Mouse (Mus musculus): ENCODE measurements around the gene Pycard. TPM values are rescaled to one million over a fixed set of nuclear protein-coding genes. Genes with fewer than 3 reads are reported as not detected.
"Not testable (repeated sequence)": the region's sequence is repeated elsewhere in the genome, so short reads cannot be mapped to it uniquely, and the experiment has no call there.

Pycard gene
- polyA plus RNA-seq (2015; fragmentation: Nextera tagmentation; extraction: Ambion mirVana): 372 and 387 TPM in 2 replicates

- peak; percentile 93 for DNase-seq (ENCODE audit: low spot score)
Observed at GRCm38 (mm10) chr7:127993341-127993977, at the start of gene Pycard. Gene Pycard (minus strand): TSS chr7:127993867.

DNA sequence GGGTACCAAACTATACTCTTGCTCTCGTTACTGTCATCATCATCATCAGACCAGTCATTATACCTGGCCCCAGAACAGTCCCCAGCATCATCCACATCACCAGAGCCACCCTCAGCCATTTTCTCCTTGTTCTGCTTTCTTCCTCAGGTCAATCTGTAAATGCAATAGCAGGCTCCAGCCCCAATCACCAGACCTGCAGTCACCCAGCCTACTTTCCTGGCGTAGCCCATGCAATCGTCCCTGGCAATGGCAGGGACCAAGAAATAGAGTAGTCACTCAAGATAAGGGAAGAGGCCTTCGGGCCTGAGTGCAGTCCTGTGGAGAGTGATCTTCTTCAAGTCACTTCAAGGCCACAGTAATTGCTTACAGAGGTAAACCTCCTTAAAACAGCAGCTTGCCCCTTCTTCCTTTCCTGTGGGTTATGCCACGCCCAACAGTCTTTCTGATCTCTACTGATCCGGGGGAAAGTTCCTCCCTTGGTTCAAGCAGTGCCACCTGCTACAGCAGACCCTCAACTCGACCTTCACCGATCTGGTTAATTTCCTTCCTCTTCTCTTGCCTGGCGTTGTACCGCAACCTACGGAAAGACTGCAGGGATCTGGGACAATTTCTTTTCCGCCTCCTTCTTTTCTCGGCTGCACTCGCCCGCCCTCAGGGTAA, 48.6 kb upstream of the Pycard start:
- peak; percentile 30 for DNase-seq (ENCODE audit: low spot score)

GRCm38 (mm10) chr7:128033616-128034015, 39.9 kb upstream of the Pycard start:
- no peak for DNase-seq (ENCODE audit: low spot score)

- no peak for DNase-seq (ENCODE audit: low spot score)
Observed at GRCm38 (mm10) chr7:128032989-128033293, 39.3 kb upstream of the Pycard start.

- no peak for DNase-seq (ENCODE audit: low spot score)
Observed at GRCm38 (mm10) chr7:128032290-128032988, 38.8 kb upstream of the Pycard start.

DNA sequence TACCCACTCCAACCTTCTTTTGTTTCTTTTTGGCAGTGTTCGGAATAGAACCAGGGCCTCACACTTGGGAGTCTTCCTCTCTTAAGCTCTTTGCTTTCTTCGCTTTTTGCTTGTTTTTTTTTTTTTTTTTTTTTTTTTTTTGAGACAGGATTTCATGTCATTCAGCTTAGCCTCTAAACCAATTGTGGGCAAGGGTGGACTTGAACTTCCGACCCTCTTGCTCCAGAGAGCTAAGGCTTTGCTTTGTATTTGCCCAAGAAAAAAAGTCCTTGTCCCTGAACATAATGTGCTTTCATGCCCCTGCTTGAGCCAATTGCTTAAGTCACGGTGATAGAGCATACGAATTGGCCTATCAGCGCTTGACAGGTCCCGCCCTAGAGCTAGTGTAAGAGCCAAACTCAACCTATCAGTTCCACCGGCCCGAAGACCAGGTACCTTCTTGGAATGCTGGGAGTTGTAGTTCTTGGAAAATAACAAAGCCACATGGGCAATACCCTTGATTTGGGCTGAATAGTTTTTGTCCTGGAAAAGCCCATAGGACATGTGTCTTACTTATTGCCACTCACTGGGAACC, 37.8 kb upstream of the Pycard start:
- peak; percentile 9 for DNase-seq (ENCODE audit: low spot score)

GRCm38 (mm10) chr7:128025381-128025780, 31.7 kb upstream of the Pycard start:
- no peak for DNase-seq (ENCODE audit: low spot score)

DNA sequence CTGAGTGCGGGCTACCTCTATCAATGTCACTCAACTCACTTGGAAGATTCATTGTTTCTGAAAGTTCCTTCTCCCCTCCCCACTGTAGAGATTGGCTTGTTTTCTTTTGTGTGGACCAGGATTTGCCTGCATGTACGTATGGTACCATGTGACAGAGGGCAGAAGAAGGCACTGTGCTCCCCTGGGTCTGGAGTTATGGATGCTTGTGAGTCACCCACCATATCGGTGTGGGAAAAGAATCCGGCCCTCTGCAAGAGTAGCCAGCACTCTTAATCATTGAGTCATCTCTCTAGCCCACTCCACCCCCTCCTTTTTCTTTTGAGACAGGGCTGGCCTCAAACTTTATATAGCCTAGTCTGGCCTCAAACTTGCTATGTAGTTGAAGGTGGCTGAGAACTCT, 31.3 kb upstream of the Pycard start:
- DNase-seq (ENCODE audit: low spot score): no peak

DNA sequence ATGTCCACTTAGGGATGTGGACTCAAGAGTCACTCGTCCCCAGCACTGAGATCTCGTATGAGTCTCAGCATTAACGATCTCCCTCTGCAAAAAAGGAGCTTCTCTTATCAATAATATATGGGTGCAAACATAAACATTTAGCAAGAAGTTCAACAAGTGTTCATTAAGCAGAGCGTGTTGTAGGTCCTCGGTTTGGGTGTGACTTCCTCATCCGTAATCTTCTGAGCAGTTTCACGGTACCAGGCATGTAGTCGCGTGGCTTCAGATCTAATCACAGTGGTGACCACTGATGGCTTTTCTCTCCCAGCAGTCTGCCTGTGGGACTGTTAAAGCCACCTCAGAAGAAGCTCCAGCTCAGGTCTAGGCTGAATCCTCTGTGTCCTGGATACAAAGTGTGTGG, 30.7 kb upstream of the Pycard start:
- no peak for DNase-seq (ENCODE audit: low spot score)

DNA sequence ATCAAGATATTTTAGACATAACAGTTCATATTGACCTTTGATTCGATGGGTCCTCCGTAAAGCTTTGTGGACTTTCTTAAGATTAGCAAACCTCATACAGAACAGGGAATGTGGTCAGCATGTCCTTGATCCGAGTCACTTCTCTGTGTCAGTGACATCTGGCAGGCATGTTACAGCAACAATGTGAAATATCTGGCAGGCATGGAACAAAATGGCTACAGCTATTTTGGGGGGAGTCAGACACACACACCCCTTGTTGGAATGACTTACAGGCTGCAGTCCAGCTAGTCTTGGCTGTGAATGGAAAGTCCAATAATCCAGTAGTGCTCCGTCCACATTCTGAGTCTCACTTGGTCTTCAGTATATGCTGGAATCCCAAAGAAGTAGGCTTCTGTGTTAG, 29.9 kb upstream of the Pycard start:
- DNase-seq (ENCODE audit: low spot score): no peak

- peak; percentile 56 for DNase-seq (ENCODE audit: low spot score)
Observed at GRCm38 (mm10) chr7:128022974-128023373, 29.3 kb upstream of the Pycard start.

DNA sequence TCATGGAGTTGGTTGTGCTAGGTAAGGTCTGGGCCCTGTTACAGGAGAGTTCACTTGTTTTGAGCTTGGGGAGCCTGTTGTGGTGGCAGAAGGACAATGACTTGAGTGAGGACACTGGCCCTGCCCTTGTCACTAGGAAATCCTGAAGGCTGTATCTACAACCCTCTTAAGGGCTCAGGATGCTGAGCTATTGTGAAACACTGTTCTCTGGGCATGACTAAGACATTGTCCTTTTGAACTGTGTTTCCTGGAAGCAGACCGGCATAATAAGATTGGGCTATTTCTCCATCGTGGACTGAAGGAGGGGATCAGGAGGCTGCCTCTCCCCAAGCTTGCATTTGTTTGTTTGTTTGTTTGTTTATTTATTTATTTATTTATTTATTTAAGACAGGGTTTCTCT, 25.5 kb upstream of the Pycard start:
- DNase-seq (ENCODE audit: low spot score): no peak

DNA sequence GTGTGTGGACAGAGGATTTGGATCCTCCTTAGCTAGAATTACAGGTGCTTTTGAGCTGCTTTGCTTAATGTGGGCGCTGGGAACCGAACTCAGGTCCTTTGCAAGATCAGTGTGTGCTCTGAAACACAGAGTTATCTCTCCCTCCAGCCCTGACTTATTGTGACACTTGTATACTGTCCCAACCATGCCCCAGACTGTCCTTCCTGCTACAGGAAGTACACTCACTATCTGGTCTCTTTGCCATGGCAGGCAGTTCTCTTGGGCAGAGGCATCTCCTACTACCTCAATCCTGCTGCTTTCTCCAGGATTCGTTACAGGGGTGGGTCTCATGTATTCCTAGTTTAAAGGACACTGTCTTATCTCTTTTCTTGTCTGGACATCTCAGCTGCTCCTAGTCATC, 24.6 kb upstream of the Pycard start:
- no peak for DNase-seq (ENCODE audit: low spot score)

DNA sequence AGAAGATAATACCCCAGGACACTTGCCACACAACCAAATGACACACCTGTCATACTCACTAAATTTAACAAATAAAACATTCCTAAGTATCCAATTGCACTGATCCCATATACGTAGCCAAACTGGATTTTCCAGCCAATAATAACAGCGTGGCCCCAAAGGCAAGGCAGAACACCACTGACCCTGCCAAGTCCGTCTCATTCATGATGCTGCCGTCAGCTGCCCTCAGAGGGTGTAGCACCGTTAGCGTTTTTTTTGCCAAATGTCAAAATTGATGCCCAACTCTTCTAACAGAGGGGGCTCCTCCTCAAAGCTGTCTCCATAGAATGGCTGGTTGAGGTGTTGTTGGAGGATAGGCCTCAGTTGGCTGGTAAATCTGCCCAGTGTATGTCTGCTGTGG, 23.0 kb upstream of the Pycard start:
- no peak for DNase-seq (ENCODE audit: low spot score)

GRCm38 (mm10) chr7:128016134-128016533, 22.5 kb upstream of the Pycard start:
- DNase-seq (ENCODE audit: low spot score): not testable (repeated sequence)

GRCm38 (mm10) chr7:128013116-128013515, 19.4 kb upstream of the Pycard start:
- peak; percentile 54 for DNase-seq (ENCODE audit: low spot score)

DNA sequence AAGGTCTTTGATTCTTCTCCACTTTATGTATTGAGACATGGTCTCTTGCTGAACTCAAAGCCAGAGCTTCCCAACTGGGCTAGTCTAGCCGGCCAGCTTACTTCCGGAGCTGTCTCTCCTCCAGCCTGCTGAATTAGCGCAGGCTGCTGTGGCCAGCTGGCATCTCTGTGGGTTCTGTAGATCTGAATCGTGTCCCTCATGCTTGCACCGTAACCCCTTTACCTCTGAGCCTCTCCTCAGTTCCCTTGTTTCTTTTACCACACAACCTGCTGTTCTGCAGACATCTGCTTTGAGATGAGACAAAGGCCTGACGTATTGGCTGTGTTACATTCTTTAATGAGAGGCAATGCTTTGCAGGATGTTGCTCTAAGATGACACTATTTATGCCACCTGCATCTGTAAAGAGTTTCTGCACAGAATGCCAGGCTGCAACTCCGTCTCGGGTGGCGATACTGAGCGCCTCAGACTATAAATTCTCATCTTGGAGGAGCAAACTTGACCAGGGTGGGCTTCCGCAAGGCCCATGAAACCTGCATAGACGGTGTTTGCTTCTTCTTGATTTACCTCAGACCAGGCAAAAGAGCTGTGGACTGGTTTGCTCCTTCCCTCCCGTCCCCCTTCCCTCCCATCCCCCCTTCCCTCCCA, 18.6 kb upstream of the Pycard start:
- peak; percentile 85 for DNase-seq (ENCODE audit: low spot score)

- no peak for DNase-seq (ENCODE audit: low spot score)
Observed at GRCm38 (mm10) chr7:128009715-128010340, 16.2 kb upstream of the Pycard start.

DNA sequence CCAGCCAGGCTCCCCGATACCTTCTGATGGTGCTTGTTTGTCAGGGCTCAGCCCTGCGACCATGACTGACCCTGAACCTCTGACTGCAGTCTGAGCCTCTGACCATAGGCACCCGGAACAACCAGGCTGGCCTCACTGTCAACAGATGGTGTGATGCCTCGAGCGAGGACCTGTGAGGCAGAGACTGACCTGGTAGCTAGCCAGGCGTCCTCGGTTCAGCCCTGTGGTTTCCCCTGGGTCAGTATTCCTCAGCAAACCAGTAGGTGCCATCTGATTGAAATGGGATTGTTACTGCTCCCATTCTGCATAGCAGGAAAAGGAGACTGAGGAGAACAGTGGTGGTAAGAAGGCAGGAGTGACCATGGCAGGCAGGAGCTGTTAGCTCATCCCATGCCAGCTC, 12.5 kb upstream of the Pycard start:
- no peak for DNase-seq (ENCODE audit: low spot score)

DNA sequence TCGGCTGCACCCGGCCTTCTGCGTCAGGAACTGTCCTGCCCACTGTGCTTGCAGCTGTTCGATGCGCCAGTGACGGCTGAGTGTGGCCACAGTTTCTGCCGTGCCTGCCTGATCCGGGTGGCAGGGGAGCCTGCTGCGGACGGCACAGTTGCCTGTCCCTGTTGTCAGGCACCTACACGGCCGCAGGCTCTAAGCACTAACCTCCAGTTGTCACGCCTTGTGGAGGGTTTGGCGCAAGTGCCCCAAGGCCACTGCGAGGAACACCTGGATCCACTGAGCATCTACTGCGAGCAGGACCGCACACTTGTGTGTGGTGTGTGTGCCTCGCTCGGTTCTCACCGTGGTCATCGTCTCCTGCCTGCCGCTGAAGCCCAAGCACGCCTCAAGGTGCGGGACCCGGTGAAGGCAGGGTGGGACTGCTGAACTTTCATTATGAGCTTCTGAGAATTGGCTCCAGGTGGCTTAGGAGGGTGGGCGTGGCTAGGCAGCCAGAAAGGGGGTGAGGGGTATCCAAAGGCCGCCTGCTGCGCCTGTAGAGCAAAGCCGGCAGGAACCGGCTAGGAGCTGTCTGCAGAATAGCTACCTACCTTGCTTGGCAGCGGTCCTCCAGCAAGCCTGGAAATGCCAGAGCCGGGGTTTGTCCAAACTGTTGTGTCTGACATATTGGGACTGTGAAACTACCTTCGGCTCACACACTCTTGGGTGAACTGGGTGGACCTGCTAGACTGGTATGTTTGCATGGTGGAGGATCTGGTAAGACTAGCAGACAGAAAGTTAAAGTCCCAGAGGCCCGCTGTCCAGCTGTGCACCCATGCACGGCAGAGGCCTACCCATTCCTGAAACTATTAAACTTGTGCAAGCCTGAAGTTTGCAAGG, 11.1 kb upstream of the Pycard start:
- DNase-seq (ENCODE audit: low spot score): peak; percentile 70

- DNase-seq (ENCODE audit: low spot score): no peak
Observed at GRCm38 (mm10) chr7:128004150-128004486, 10.5 kb upstream of the Pycard start.

Measured in thymus, postnatal 0 days (tissue).